Mouse (Mus musculus): ENCODE results near the gene Itga4.

DNA sequence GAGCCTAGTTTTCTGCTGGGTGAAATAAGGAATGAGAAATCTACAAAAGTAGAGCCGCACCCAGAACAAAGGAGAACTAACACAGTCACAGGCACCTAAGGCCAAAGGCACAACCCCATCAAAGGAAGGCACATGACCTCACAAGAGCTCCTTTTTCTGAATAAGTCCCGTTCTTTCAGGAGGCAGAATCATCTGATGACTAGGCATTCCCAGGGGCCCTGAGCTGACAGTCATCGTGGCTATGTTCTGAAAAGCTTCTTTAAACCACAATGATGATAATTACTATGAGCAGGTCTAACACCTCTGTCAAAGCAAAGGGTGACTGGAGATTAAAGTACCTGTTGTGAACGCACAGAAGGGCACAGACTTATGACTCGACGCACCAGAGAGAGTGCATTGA is 108.7 kb downstream of the Itga4 start:
- TF ChIP-seq CTCF (IDR thresholded peaks at IDR 0.05; ENCODE audit: low read depth): no peak
- no peak for TF ChIP-seq EP300 (IDR thresholded peaks at IDR 0.05; ENCODE audit: low read depth)

All from liver, embryonic 14.5 days (tissue).